Mouse (Mus musculus) brain, embryonic 14.5 days (tissue): ENCODE data around the gene Wbp1.

ENCODE experiments used
- CTCF ChIP-seq: fragments of 200-500 bp; IDR thresholded peaks from 2 replicates; pipeline ENCODE4 v1.5.1; 2012; ENCODE audit warnings: inconsistent platforms, mild to moderate bottlenecking, moderate library complexity, borderline replicate concordance; ENCODE audit not compliant: insufficient read depth, insufficient read length; ENCODE audit errors: extremely low read depth
- POLR2A ChIP-seq: fragments of 200-500 bp; IDR thresholded peaks from 2 replicates; pipeline ENCODE4 v1.6.1; 2012; ENCODE audit warnings: mild to moderate bottlenecking, inconsistent platforms, borderline replicate concordance; ENCODE audit not compliant: poor library complexity, insufficient read depth, insufficient read length, severe bottlenecking; ENCODE audit errors: extremely low read depth

- TF ChIP-seq POLR2A (no peak), CTCF (no peak)
These were observed 28.8 kb downstream of the Wbp1 start for GRCm38 (mm10) chr6:83092416-83093127.
